Mouse (Mus musculus) midbrain, embryonic 12.5 days (tissue): Measurements from ENCODE around the gene Aspscr1. TPM values are rescaled to one million over a fixed set of nuclear protein-coding genes. Genes with fewer than 3 reads are reported as not detected.
A peak's percentile ranks its signal among the peaks of the same experiment; 100 is the strongest.

Source experiments
- ATAC-seq: fragments of 200-750 bp; cut with Nextera tagmentation; 2 replicates; pipeline ENCODE4 v1.8.0; 2017; ENCODE audit warnings: low read depth, moderate TSS enrichment, moderate library complexity; ENCODE audit not compliant: low FRiP score
- H3K27ac ChIP-seq: fragments of 300-500 bp; sonication (generic); replicated peaks from 2 replicates; pipeline ENCODE4 v1.5.1; 2016; ENCODE audit warnings: mild to moderate bottlenecking
- H3K27me3 ChIP-seq: fragments of 300-500 bp; sonication (generic); 2 replicates; pipeline ENCODE4 v1.6.1; 2016; ENCODE audit warnings: mild to moderate bottlenecking
- H3K36me3 ChIP-seq: fragments of 300-500 bp; sonication (generic); 2 replicates; pipeline ENCODE4 v1.6.1; 2016
- H3K4me1 ChIP-seq: fragments of 300-500 bp; sonication (generic); 2 replicates; pipeline ENCODE4 v1.6.1; 2016
- H3K4me2 ChIP-seq: fragments of 300-500 bp; sonication (generic); replicated peaks from 2 replicates; pipeline ENCODE4 v1.6.1; 2016; ENCODE audit warnings: mild to moderate bottlenecking, moderate library complexity
- H3K4me3 ChIP-seq: fragments of 300-500 bp; sonication (generic); 2 replicates; pipeline ENCODE4 v1.5.1; 2016; ENCODE audit warnings: mild to moderate bottlenecking
- H3K9ac ChIP-seq: fragments of 300-500 bp; sonication (generic); replicated peaks from 2 replicates; pipeline ENCODE4 v1.6.1; 2016; ENCODE audit warnings: mild to moderate bottlenecking, moderate library complexity
- H3K9me3 ChIP-seq: fragments of 300-500 bp; sonication (generic); 2 replicates; pipeline ENCODE4 v1.6.1; 2016; ENCODE audit warnings: mild to moderate bottlenecking
- WGBS: fragments of 180-500 bp; shearing (Covaris S2); methylation state at CpG from one replicate; pipeline ENCODE4 v1.1.7; 2016; 5-methylcytosine and 5-hydroxymethylcytosine counted together
- polyA plus RNA-seq: library from polyadenylated mRNA; unstranded; fragments of >200 nt; fragmentation: Nextera tagmentation; extraction: Ambion mirVana; gene quantifications from 2 replicates; pipeline ENCODE4 v1.2.1, GENCODE M21; 2016

Gene Aspscr1
- polyA plus RNA-seq, 1 experiment from 2014 or later: 154 TPM

GRCm38 (mm10) chr11:120692471-120693011, 19.8 kb downstream of the Aspscr1 start:
- no peak for ATAC-seq
- Histone ChIP-seq H3K9me3 (no peaks in the 10 kb centered on the region), H3K27ac (no peak overlapping the region), H3K4me2 (no peak overlapping the region), H3K27me3 (no peaks in the 10 kb centered on the region), H3K4me3 (no peak overlapping the region), H3K9ac (no peak overlapping the region), H3K36me3 (peaks cover 68% of the 10 kb centered on the region), H3K4me1 (peaks cover 15% of the 10 kb centered on the region)
- whole genome bisulfite sequencing: 88% methylated on average over 4 of the region's 4 CpGs

GRCm38 (mm10) chr11:120693461-120693860, 20.7 kb downstream of the Aspscr1 start:
- Histone ChIP-seq H3K27me3 (no peaks in the 10 kb centered on the region), H3K36me3 (peaks cover 59% of the 10 kb centered on the region), H3K9me3 (no peaks in the 10 kb centered on the region), H3K4me2 (no peak overlapping the region), H3K9ac (no peak overlapping the region), H3K27ac (no peak overlapping the region), H3K4me1 (peaks cover 15% of the 10 kb centered on the region), H3K4me3 (no peak overlapping the region)
- no peak for ATAC-seq
- 60% methylated on average over 3 of the region's 3 CpGs for WGBS

GRCm38 (mm10) chr11:120695184-120695583, 22.4 kb downstream of the Aspscr1 start:
- H3K4me2 ChIP-seq: 0 out of 2 replicates have a peak overlapping the region, but pooled peaks have one; percentile 13
- peak; percentile 60; the same call in 1 of the 2 replicates for ATAC-seq
- H3K4me1 ChIP-seq: peaks cover 15% of the 10 kb centered on the region
- peak overlapping the region; percentile 39; the same call in 1 of the 2 replicates for H3K9ac ChIP-seq
- no peak overlapping the region for H3K4me3 ChIP-seq
- 39% methylated on average over 4 of the region's 4 CpGs for WGBS
- peaks cover 60% of the 10 kb centered on the region for H3K36me3 ChIP-seq
- H3K27ac ChIP-seq: peak overlapping the region; percentile 65
- no peaks in the 10 kb centered on the region for H3K9me3 ChIP-seq
- no peaks in the 10 kb centered on the region for H3K27me3 ChIP-seq

GRCm38 (mm10) chr11:120695641-120696040, 22.9 kb downstream of the Aspscr1 start:
- Histone ChIP-seq H3K9ac (no peak overlapping the region), H3K4me1 (peaks cover 15% of the 10 kb centered on the region), H3K27ac (peak overlapping the region; percentile 65), H3K4me3 (no peak overlapping the region), H3K9me3 (no peaks in the 10 kb centered on the region), H3K4me2 (no peak overlapping the region), H3K27me3 (no peaks in the 10 kb centered on the region), H3K36me3 (peaks cover 55% of the 10 kb centered on the region)
- WGBS: 47% methylated on average over 12 of the region's 12 CpGs
- ATAC-seq: peak; percentile 49; the same call in 1 of the 2 replicates

- Histone ChIP-seq H3K9me3 (no peaks in the 10 kb centered on the region), H3K4me2 (no peak overlapping the region), H3K27me3 (no peaks in the 10 kb centered on the region), H3K4me1 (peaks cover 15% of the 10 kb centered on the region), H3K36me3 (peaks cover 57% of the 10 kb centered on the region), H3K27ac (no peak overlapping the region), H3K9ac (no peak overlapping the region), H3K4me3 (no peak overlapping the region)
- whole genome bisulfite sequencing: 90% methylated on average over 6 of the region's 6 CpGs
- ATAC-seq: no peak
Observed at GRCm38 (mm10) chr11:120696568-120696967, 23.8 kb downstream of the Aspscr1 start.

GRCm38 (mm10) chr11:120697741-120698140, 25.0 kb downstream of the Aspscr1 start:
- H3K27ac ChIP-seq: no peak overlapping the region
- peaks cover 58% of the 10 kb centered on the region for H3K36me3 ChIP-seq
- no peaks in the 10 kb centered on the region for H3K9me3 ChIP-seq
- H3K4me1 ChIP-seq: peaks cover 15% of the 10 kb centered on the region
- H3K27me3 ChIP-seq: no peaks in the 10 kb centered on the region
- no peak overlapping the region for H3K9ac ChIP-seq
- H3K4me3 ChIP-seq: no peak overlapping the region
- no peak overlapping the region for H3K4me2 ChIP-seq
- no peak for ATAC-seq
- 78% methylated on average over 10 of the region's 10 CpGs for WGBS

- WGBS: 40% methylated on average over 15 of the region's 15 CpGs
Observed at GRCm38 (mm10) chr11:120703696-120704454, 31.1 kb downstream of the Aspscr1 start.

GRCm38 (mm10) chr11:120704486-120705325, 31.9 kb downstream of the Aspscr1 start:
- H3K9me3 ChIP-seq: no peaks in the 10 kb centered on the region
- H3K4me3 ChIP-seq: 0 out of 2 replicates have a peak overlapping the region, but pooled peaks have one; percentile 5
- peak overlapping the region; percentile 43 for H3K9ac ChIP-seq
- no peak for ATAC-seq
- no peak overlapping the region for H3K4me2 ChIP-seq
- H3K4me1 ChIP-seq: peaks cover 43% of the 10 kb centered on the region
- H3K27me3 ChIP-seq: no peaks in the 10 kb centered on the region
- H3K36me3 ChIP-seq: peaks cover 36% of the 10 kb centered on the region
- peak overlapping the region; percentile 54 for H3K27ac ChIP-seq
- WGBS: 14% methylated on average over 8 of the region's 8 CpGs

More at GRCm38 (mm10) chr11:120703696-120704454, 31.1 kb downstream of the Aspscr1 start:
- Histone ChIP-seq H3K9me3 (no peaks in the 10 kb centered on the region), H3K27ac (no peak overlapping the region), H3K9ac (0 out of 2 replicates have a peak overlapping the region, but pooled peaks have one; percentile 43), H3K4me2 (no peak overlapping the region), H3K4me1 (peaks cover 43% of the 10 kb centered on the region), H3K27me3 (no peaks in the 10 kb centered on the region), H3K4me3 (no peak overlapping the region), H3K36me3 (peaks cover 36% of the 10 kb centered on the region)
- ATAC-seq: no peak

GRCm38 (mm10) chr11:120706120-120706519, 33.3 kb downstream of the Aspscr1 start:
- 62% methylated on average over 5 of the region's 5 CpGs for WGBS
- Histone ChIP-seq H3K27ac (no peak overlapping the region; the same call in 1 of the 2 replicates), H3K36me3 (peaks cover 41% of the 10 kb centered on the region), H3K4me3 (no peak overlapping the region), H3K9ac (no peak overlapping the region), H3K4me1 (peaks cover 43% of the 10 kb centered on the region), H3K27me3 (no peaks in the 10 kb centered on the region), H3K9me3 (no peaks in the 10 kb centered on the region), H3K4me2 (no peak overlapping the region)
- ATAC-seq: no peak

- WGBS: 5% methylated on average over 8 of the region's 12 CpGs
- Histone ChIP-seq H3K27me3 (no peaks in the 10 kb centered on the region), H3K9me3 (no peaks in the 10 kb centered on the region), H3K9ac (peak overlapping the region; percentile 44), H3K4me1 (peaks cover 50% of the 10 kb centered on the region), H3K4me2 (no peak overlapping the region; the same call in 1 of the 2 replicates), H3K4me3 (no peak overlapping the region), H3K27ac (peak overlapping the region; percentile 72), H3K36me3 (peaks cover 33% of the 10 kb centered on the region)
- ATAC-seq: no peak
Observed at GRCm38 (mm10) chr11:120707225-120707624, 34.5 kb downstream of the Aspscr1 start.

- no peak overlapping the region for H3K4me2 ChIP-seq
- no peak overlapping the region for H3K4me3 ChIP-seq
- H3K9ac ChIP-seq: no peak overlapping the region
- H3K27ac ChIP-seq: peak overlapping the region; percentile 72
- WGBS: 32% methylated on average over 5 of the region's 5 CpGs
- ATAC-seq: no peak
- H3K9me3 ChIP-seq: no peaks in the 10 kb centered on the region
- no peaks in the 10 kb centered on the region for H3K27me3 ChIP-seq
- H3K4me1 ChIP-seq: peaks cover 58% of the 10 kb centered on the region
- H3K36me3 ChIP-seq: peaks cover 27% of the 10 kb centered on the region
Observed at GRCm38 (mm10) chr11:120707969-120708368, 35.2 kb downstream of the Aspscr1 start.
